8 mouse cellular contexts compared by ENCODE assay signal in the genomic region with DNA sequence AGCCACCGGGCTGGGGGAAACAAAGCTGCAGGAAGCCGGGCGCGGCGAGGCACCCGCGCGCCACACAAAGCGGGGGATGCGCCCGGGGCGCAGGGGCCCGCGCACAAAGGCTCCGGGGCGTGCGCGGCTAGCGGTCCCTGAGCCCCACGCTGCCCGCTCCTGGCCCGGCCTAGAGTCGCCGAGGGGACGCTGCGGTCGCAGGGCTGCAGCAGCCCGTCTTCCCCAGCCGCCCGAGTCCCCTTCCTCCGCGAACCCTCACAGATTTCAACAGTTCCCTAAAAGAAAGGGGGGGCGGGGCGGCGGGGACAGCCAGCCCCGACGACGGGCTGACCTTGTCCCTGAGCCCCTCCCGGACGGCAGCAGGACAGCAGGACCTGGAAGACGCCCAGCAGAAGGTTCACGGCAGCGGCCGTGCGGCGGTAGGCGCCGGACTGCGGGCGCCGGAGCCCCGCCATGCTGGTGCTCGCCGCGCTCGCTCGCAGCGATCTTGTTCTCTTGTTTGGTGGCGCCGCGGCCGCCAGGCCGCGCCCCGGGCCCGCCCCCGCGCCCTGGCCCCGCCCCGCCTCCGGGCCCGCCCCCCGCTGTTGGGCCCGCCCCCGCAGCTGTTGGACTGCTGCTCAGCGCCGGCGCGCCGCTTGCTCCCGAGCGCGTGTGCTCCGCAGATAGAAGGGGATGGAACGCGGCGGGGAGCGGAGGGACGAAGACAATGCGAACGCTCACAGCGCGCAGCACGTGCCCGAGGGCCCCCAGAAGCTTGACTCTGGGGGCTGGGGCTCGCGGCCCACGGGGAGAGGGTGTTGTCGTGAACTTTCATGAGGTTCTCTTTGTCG. TPM values are rescaled to one million over a fixed set of nuclear protein-coding genes. Genes with fewer than 3 reads are reported as not detected.
DNase-seq lines count a peak whose midpoint lies in the region; ATAC-seq and TF ChIP-seq lines count a peak whose summit lies in the region.

A gene (minus strand): TSS at position 530 of the 830 bp plus-strand sequence.

- intact Hi-C loops in heart, postnatal 36 days (cut with DNase I), result loop anchor here (2.0 to 5.0 kb wide), 6 partner anchors 27 to 198 kb away; a partner anchor contains a TSS

- no peak for TF ChIP-seq CTCF in forebrain, postnatal 0 days (IDR thresholded peaks at IDR 0.05; ENCODE audit: low read depth)

- no peaks in the 10 kb centered on the region for H3K27me3 ChIP-seq in forebrain, postnatal 0 days (ENCODE audit: insufficient read depth, low read length)
- no peaks in the 10 kb centered on the region for H3K27me3 ChIP-seq in lung, embryonic 15.5 days

- H3K36me3 ChIP-seq in forebrain, postnatal 0 days (ENCODE audit: insufficient read depth), result no peaks in the 10 kb centered on the region
- no peaks in the 10 kb centered on the region for H3K36me3 ChIP-seq in lung, embryonic 15.5 days

- peak; percentile 61 for DNase-seq in MEL-GATA-1-ER (ENCODE audit: extremely low read depth, low read depth)
- peak; percentile 79 for DNase-seq in cerebellum, adult 11-12 months
- DNase-seq in forebrain, postnatal 0 days, result peak; percentile 93
- peak; percentile 75 to 83 for DNase-seq in heart, postnatal 36 days
- peak; percentile 45 to 50 for DNase-seq in layer of hippocampus, adult 8-10 months (ENCODE audit: low spot score in 2 of 2)
- peak; percentile 70 for DNase-seq in ovary, adult 18-20 months (ENCODE audit: low spot score)
- peak; percentile 81 to 85 for DNase-seq in thymus, postnatal 10 days (ENCODE audit: low spot score in 2 of 2)

- ATAC-seq in forebrain, postnatal 0 days, result peak; percentile 94
- peak; percentile 96 for ATAC-seq in lung, embryonic 15.5 days (ENCODE audit: borderline replicate concordance, extremely low read depth, low FRiP score, low TSS enrichment)

- peaks cover 23% of the 10 kb centered on the region for H3K4me1 ChIP-seq in forebrain, postnatal 0 days (ENCODE audit: insufficient read depth)
- peaks cover 31% of the 10 kb centered on the region for H3K4me1 ChIP-seq in lung, embryonic 15.5 days

- peak within 1 kb of the TSS; percentile 98 for H3K9ac ChIP-seq in forebrain, postnatal 0 days
- H3K9ac ChIP-seq in lung, embryonic 15.5 days, result peak within 1 kb of the TSS; percentile 82

- WGBS in forebrain, postnatal 0 days, result 2% methylated on average over 92 of the region's 100 CpGs
- WGBS in lung, embryonic 15.5 days, result under 1% methylated on average over 94 of the region's 100 CpGs

- peak within 1 kb of the TSS; percentile 93 for H3K27ac ChIP-seq in forebrain, postnatal 0 days (ENCODE audit: low read depth, low read length)
- peak within 1 kb of the TSS; percentile 94 for H3K27ac ChIP-seq in lung, embryonic 15.5 days

- H3K4me2 ChIP-seq in forebrain, postnatal 0 days (ENCODE audit: low read depth), result peak within 1 kb of the TSS; percentile 82
- H3K4me2 ChIP-seq in lung, embryonic 15.5 days, result peak within 1 kb of the TSS; percentile 98

- H3K4me3 ChIP-seq in forebrain, postnatal 0 days (ENCODE audit: low read depth, low read length), result peak within 1 kb of the TSS; percentile 97
- H3K4me3 ChIP-seq in lung, embryonic 15.5 days, result peak within 1 kb of the TSS; percentile 83

- no peaks in the 10 kb centered on the region for H3K9me3 ChIP-seq in forebrain, postnatal 0 days (ENCODE audit: low read length)
- no peaks in the 10 kb centered on the region for H3K9me3 ChIP-seq in lung, embryonic 15.5 days

RNA-seq across cellular contexts. Expression of the gene that starts here (rescaled TPM):
- 59.3 and 65.0 TPM in 2 replicates for total RNA-seq in forebrain, postnatal 0 days (2014; rRNA removed)
- polyA plus RNA-seq in forebrain, postnatal 0 days (2015; fragmentation: Nextera tagmentation; extraction: Ambion mirVana), result 32.3 and 37.5 TPM in 2 replicates
- total RNA-seq in heart, postnatal 36 days (2021), result 10 to 100 TPM; 25.5 to 26.1 TPM
- total RNA-seq in layer of hippocampus, adult 8-10 months (2022), result 10 to 100 TPM; 22.9 to 42.8 (median 31.5) TPM
- 41.6 and 55.9 TPM in 2 replicates for polyA plus RNA-seq in lung, embryonic 15.5 days (2015; fragmentation: Nextera tagmentation; extraction: Ambion mirVana)

Comparison
In these comparisons a context has a peak if more than half of its experiments do, and no peak if none do; other contexts are left out.
1. Peak in every context shown above with its lines: DNase-seq, ATAC-seq, H3K4me3 ChIP-seq and H3K27ac ChIP-seq.